Mouse (Mus musculus) MEL (cell line): ENCODE data around the gene Cemip2.

Source experiments
- GATA1 ChIP-seq: IDR thresholded peaks from 2 replicates; pipeline ENCODE4 v1.6.1; 2011; ENCODE audit warnings: low read depth, low read length, improper control_type of control experiment
- KAT2A ChIP-seq: conservative IDR thresholded peaks from 2 replicates; pipeline ENCODE4 v1.6.1; 2012; ENCODE audit warnings: low read depth, low read length, improper control_type of control experiment, inconsistent platforms
- MAX ChIP-seq: IDR thresholded peaks from 2 replicates; pipeline ENCODE4 v1.6.1; 2011; ENCODE audit warnings: low read length, improper control_type of control experiment
- POLR2A ChIP-seq, 2 experiments: IDR thresholded peaks; 2 replicates each; pipeline ENCODE4 v1.6.1; 2011 to 2012; ENCODE audit warnings: low read length in 2 of 2, mild to moderate bottlenecking in 2 of 2, control low read depth in 1 of 2, improper control_type of control experiment in 1 of 2, low read depth in 1 of 2, moderate library complexity in 1 of 2; ENCODE audit not compliant: control insufficient read depth in 1 of 2, insufficient read depth in 1 of 2, poor library complexity in 1 of 2

DNA sequence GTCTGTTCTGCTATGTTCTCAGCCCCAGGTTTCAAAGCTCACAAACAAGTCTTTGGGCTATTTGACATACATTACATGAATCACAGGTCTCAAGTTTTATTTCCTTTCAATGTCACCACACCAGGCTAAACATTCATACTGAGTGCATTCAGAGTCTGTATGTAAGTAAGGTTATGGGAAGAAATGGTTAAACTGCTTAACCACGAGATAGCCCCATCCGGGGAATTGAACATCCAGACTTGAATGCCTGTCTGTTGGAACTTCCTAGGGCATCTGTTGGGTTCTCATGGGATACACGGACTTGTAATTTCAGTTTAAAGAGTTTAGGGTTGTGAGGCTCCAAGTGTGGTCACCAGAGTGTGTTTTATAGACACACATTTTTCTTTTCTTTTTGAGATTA, 13.2 kb downstream of the Cemip2 start:
- TF ChIP-seq POLR2A (IDR thresholded peaks at IDR 0.05; ENCODE audit: control insufficient read depth in 1 of 2, insufficient read depth in 1 of 2, low read depth in 1 of 2, low read length in 2 of 2, poor library complexity in 1 of 2) = no peak
- no peak for TF ChIP-seq GATA1
- no peak for TF ChIP-seq KAT2A
- no peak for TF ChIP-seq MAX
